Mouse (Mus musculus): ENCODE results near the gene Nmi.

GRCm38 (mm10) chr2:51907538-51908110 lies 65.7 kb downstream of the Nmi start:
- TF ChIP-seq CTCF (IDR thresholded peaks at IDR 0.05; ENCODE audit: control insufficient read depth, insufficient read depth, insufficient read length) (no peak), MYOG (IDR thresholded peaks at IDR 0.05; ENCODE audit: control insufficient read depth, extremely low read depth, insufficient read length) (no peak), MYOD1 (IDR thresholded peaks at IDR 0.05; ENCODE audit: control insufficient read depth, insufficient read length, low read depth) (no peak), USF1 (IDR thresholded peaks at IDR 0.05; ENCODE audit: low read depth) (no peak), CEBPB (IDR thresholded peaks at IDR 0.05; ENCODE audit: low read depth) (no peak), MAX (IDR thresholded peaks at IDR 0.05) (no peak)

Measured in C2C12 (cell line).